8 mouse cellular contexts compared by ENCODE assay signal in genomic region chr11:61853659-61854058, GRCm38 (mm10). TPM values are rescaled to one million over a fixed set of nuclear protein-coding genes. Genes with fewer than 3 reads are reported as not detected.
DNase-seq lines count a peak whose midpoint lies in the region; ATAC-seq and TF ChIP-seq lines count a peak whose summit lies in the region.

No protein-coding gene starts in this region.

- H3K4me1 ChIP-seq in cerebellum, adult 2 months (ENCODE audit: control insufficient read depth, insufficient read depth, low read length): peaks cover 3% of the 10 kb centered on the region; the same call in 1 of the 2 replicates
- H3K4me1 ChIP-seq in neural tube, embryonic 11.5 days (ENCODE audit: control insufficient read depth, insufficient read depth, low read length): no peaks in the 10 kb centered on the region
- peaks cover 6% of the 10 kb centered on the region; the same call in 1 of the 2 replicates for H3K4me1 ChIP-seq in limb, embryonic 13.5 days
- H3K4me1 ChIP-seq in stomach, embryonic 14.5 days (ENCODE audit: control insufficient read depth, insufficient read depth, low read length): peaks cover 5% of the 10 kb centered on the region; the same call in 1 of the 2 replicates

- TF ChIP-seq CTCF in cerebellum, adult 2 months (IDR thresholded peaks at IDR 0.05; ENCODE audit: borderline replicate concordance, insufficient read depth, low read depth, low read length): no peak

- no peaks in the 10 kb centered on the region for H3K9me3 ChIP-seq in neural tube, embryonic 11.5 days (ENCODE audit: control insufficient read depth, low read length)
- no peaks in the 10 kb centered on the region for H3K9me3 ChIP-seq in limb, embryonic 13.5 days
- no peaks in the 10 kb centered on the region for H3K9me3 ChIP-seq in stomach, embryonic 14.5 days (ENCODE audit: control insufficient read depth, low read depth, low read length)

- no peak for DNase-seq in cerebellum, adult 2 months
- DNase-seq in cerebellum, postnatal 25 days: no peak
- DNase-seq in neural tube, embryonic 11.5 days (ENCODE audit: low spot score): no peak
- DNase-seq in neural tube, embryonic 10.5 days (ENCODE audit: extremely low spot score, low spot score): no peak
- DNase-seq in natural killer cell, adult 2 months (ENCODE audit: low spot score in 2 of 2): no peak
- DNase-seq in left cerebral cortex, adult 9 months (ENCODE audit: low spot score in 2 of 2): no peak

- peak overlapping the region; percentile 77 for H3K9ac ChIP-seq in neural tube, embryonic 11.5 days (ENCODE audit: low read length)
- peak overlapping the region; percentile 97 for H3K9ac ChIP-seq in limb, embryonic 13.5 days
- peak overlapping the region; percentile 94; the same call in 1 of the 2 replicates for H3K9ac ChIP-seq in stomach, embryonic 14.5 days (replicated peaks; ENCODE audit: low read depth, low read length)

- TF ChIP-seq POLR2A in cerebellum, adult 2 months (IDR thresholded peaks at IDR 0.05; ENCODE audit: borderline replicate concordance, insufficient read depth, low read length): no peak

- no peaks in the 10 kb centered on the region for H3K36me3 ChIP-seq in neural tube, embryonic 11.5 days (ENCODE audit: control insufficient read depth, insufficient read depth, low read length)
- peaks cover 9% of the 10 kb centered on the region; the same call in 1 of the 2 replicates for H3K36me3 ChIP-seq in limb, embryonic 13.5 days
- H3K36me3 ChIP-seq in stomach, embryonic 14.5 days (ENCODE audit: control insufficient read depth, insufficient read depth, low read length): no peaks in the 10 kb centered on the region; the same call in 1 of the 2 replicates

- 6% methylated on average over 5 of the region's 5 CpGs for WGBS in cerebellum, adult 2 months
- 20% methylated on average over 5 of the region's 5 CpGs for WGBS in neural tube, embryonic 11.5 days
- 9% methylated on average over 5 of the region's 5 CpGs for WGBS in limb, embryonic 13.5 days
- 16% methylated on average over 5 of the region's 5 CpGs for WGBS in stomach, embryonic 14.5 days

- H3K4me2 ChIP-seq in neural tube, embryonic 11.5 days (ENCODE audit: low read depth): peak overlapping the region; percentile 70
- peak overlapping the region; percentile 69 for H3K4me2 ChIP-seq in limb, embryonic 13.5 days (replicated peaks)
- peak overlapping the region; percentile 52 for H3K4me2 ChIP-seq in stomach, embryonic 14.5 days (replicated peaks; ENCODE audit: low read depth, low read length)

- no peaks in the 10 kb centered on the region for H3K27me3 ChIP-seq in cerebellum, adult 2 months (ENCODE audit: control insufficient read depth, insufficient read depth, low read length)
- no peaks in the 10 kb centered on the region for H3K27me3 ChIP-seq in neural tube, embryonic 11.5 days (ENCODE audit: control insufficient read depth, insufficient read depth, low read length)
- H3K27me3 ChIP-seq in limb, embryonic 13.5 days: no peaks in the 10 kb centered on the region
- no peaks in the 10 kb centered on the region for H3K27me3 ChIP-seq in stomach, embryonic 14.5 days (ENCODE audit: control insufficient read depth, insufficient read depth, low read length)

- no peak for ATAC-seq in neural tube, embryonic 11.5 days (ENCODE audit: insufficient read depth, low FRiP score, low TSS enrichment)
- ATAC-seq in limb, embryonic 13.5 days (ENCODE audit: low FRiP score, low read depth): no peak
- ATAC-seq in stomach, embryonic 14.5 days (ENCODE audit: insufficient number of reproducible peaks, insufficient read depth, low FRiP score, low read depth): no peak

- no peak overlapping the region for H3K27ac ChIP-seq in cerebellum, adult 2 months (ENCODE audit: insufficient read depth, low read length)
- H3K27ac ChIP-seq in neural tube, embryonic 11.5 days (ENCODE audit: low read depth, low read length): no peak overlapping the region
- no peak overlapping the region; the same call in 1 of the 2 replicates for H3K27ac ChIP-seq in limb, embryonic 13.5 days
- no peak overlapping the region for H3K27ac ChIP-seq in stomach, embryonic 14.5 days (ENCODE audit: low read length)

- H3K4me3 ChIP-seq in cerebellum, adult 2 months (replicated peaks; ENCODE audit: insufficient read depth, low read depth, low read length): peak overlapping the region; percentile 81
- peak overlapping the region; percentile 65 for H3K4me3 ChIP-seq in neural tube, embryonic 11.5 days (ENCODE audit: low read depth, low read length)
- peak overlapping the region; percentile 98 for H3K4me3 ChIP-seq in limb, embryonic 13.5 days
- H3K4me3 ChIP-seq in stomach, embryonic 14.5 days (ENCODE audit: low read depth, low read length): peak overlapping the region; percentile 94

RNA-seq across cellular contexts. Expression of gene Ulk2, which starts 1.2 kb away (rescaled TPM):
- 45.4 and 47.5 TPM in 2 replicates for polyA plus RNA-seq in cerebellum, adult 2 months (2012; rRNA removed)
- 32.5 and 37.5 TPM in 2 replicates for polyA plus RNA-seq in neural tube, embryonic 11.5 days (2014; fragmentation: Nextera tagmentation; extraction: Ambion mirVana)
- polyA plus RNA-seq in limb, embryonic 13.5 days (2015; fragmentation: Nextera tagmentation; extraction: Ambion mirVana): 15.9 and 17.4 TPM in 2 replicates
- 19.2 and 20.4 TPM in 2 replicates for polyA plus RNA-seq in stomach, embryonic 14.5 days (2014; fragmentation: Nextera tagmentation; extraction: Ambion mirVana)
